Mouse (Mus musculus) heart, embryonic 11.5 days (tissue): ENCODE results near the gene Fam214b. TPM values are rescaled to one million over a fixed set of nuclear protein-coding genes. Genes with fewer than 3 reads are reported as not detected.

Experiments
- ATAC-seq: fragments of 200-750 bp; cut with Nextera tagmentation; replicated peaks from 2 replicates; pipeline ENCODE4 v1.8.0; 2017; ENCODE audit warnings: moderate library complexity; ENCODE audit not compliant: insufficient number of reproducible peaks, low FRiP score, low TSS enrichment
- H3K27ac ChIP-seq: fragments of 300-500 bp; sonication (generic); 2 replicates; pipeline ENCODE4 v1.5.1; 2014; ENCODE audit warnings: mild to moderate bottlenecking, low read depth, low read length
- H3K27me3 ChIP-seq: fragments of 300-500 bp; sonication (generic); 2 replicates; pipeline ENCODE4 v1.6.1; 2014; ENCODE audit warnings: mild to moderate bottlenecking, low read length, mixed read lengths; ENCODE audit not compliant: control insufficient read depth, insufficient read depth
- H3K36me3 ChIP-seq: fragments of 300-500 bp; sonication (generic); 2 replicates; pipeline ENCODE4 v1.6.1; 2014; ENCODE audit warnings: mild to moderate bottlenecking, low read length, moderate library complexity, mixed read lengths; ENCODE audit not compliant: control insufficient read depth, insufficient read depth
- H3K4me1 ChIP-seq: fragments of 300-500 bp; sonication (generic); 2 replicates; pipeline ENCODE4 v1.6.1; 2014; ENCODE audit warnings: low read length; ENCODE audit not compliant: control insufficient read depth, insufficient read depth
- H3K4me2 ChIP-seq: fragments of 300-500 bp; sonication (generic); 2 replicates; pipeline ENCODE4 v1.6.1; 2014; ENCODE audit warnings: mild to moderate bottlenecking, moderate library complexity
- H3K4me3 ChIP-seq: fragments of 300-500 bp; sonication (generic); 2 replicates; pipeline ENCODE4 v1.5.1; 2014; ENCODE audit warnings: low read depth, low read length
- H3K9ac ChIP-seq: fragments of 300-500 bp; sonication (generic); 2 replicates; pipeline ENCODE4 v1.6.1; 2014; ENCODE audit warnings: mild to moderate bottlenecking, low read depth, low read length, moderate library complexity
- H3K9me3 ChIP-seq: fragments of 300-500 bp; sonication (generic); replicated peaks from 2 replicates; pipeline ENCODE4 v1.6.1; 2016; ENCODE audit warnings: low read length; ENCODE audit not compliant: control insufficient read depth
- WGBS: fragments of 180-500 bp; shearing (Covaris S2); extraction: QIAGEN DNeasy Blood & Tissue Kit; methylation state at CpG from one replicate; pipeline ENCODE4 v1.1.7; 2014; ENCODE audit not compliant: insufficient replicate concordance; 5-methylcytosine and 5-hydroxymethylcytosine counted together
- polyA plus RNA-seq: library from polyadenylated mRNA; unstranded; fragments of >200 nt; fragmentation: Nextera tagmentation; extraction: Ambion mirVana; gene quantifications from 2 replicates; pipeline ENCODE4 v1.2.1, GENCODE M21; 2014

The Fam214b gene
- polyA plus RNA-seq, 1 experiment from 2014 or later = 10.8 TPM

GRCm38 (mm10) chr4:43058753-43059654 is 13.0 kb upstream of the Fam214b start, which contains the start of gene Unc13b:
Unc13b (plus strand) TSS chr4:43058953.
- peak; percentile 95 for ATAC-seq
- H3K4me1 ChIP-seq = no peaks in the 10 kb centered on the region; the same call in 1 of the 2 replicates
- peak within 1 kb of the TSS; percentile 73 for H3K27ac ChIP-seq

DNA sequence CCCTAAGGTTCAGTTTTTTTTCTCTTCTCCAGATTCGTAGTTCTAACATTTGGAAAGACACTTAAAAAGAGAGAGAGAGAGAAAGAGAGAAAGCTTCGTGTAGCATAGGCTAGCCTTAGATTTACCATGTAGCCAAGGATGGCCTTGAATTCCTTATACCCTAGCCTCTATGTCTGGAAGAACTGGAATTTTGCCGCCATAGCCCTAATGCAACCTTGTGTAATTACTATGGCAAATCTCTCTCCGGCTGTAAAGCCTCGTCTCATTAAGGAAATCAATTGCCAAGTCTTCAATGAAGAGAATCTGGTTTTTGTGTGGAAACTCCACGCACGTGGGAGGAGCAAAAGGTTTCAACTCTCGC is 12.4 kb upstream of the Fam214b start:
- Histone ChIP-seq H3K4me3 (peak overlapping the region; percentile 72), H3K36me3 (no peaks in the 10 kb centered on the region), H3K9me3 (no peaks in the 10 kb centered on the region), H3K9ac (no peak overlapping the region), H3K4me1 (no peaks in the 10 kb centered on the region; the same call in 1 of the 2 replicates), H3K27ac (no peak overlapping the region), H3K27me3 (no peaks in the 10 kb centered on the region), H3K4me2 (peak overlapping the region; percentile 87)
- no peak for ATAC-seq
- 29% methylated on average over 8 of the region's 8 CpGs for WGBS

More at GRCm38 (mm10) chr4:43058753-43059654, 13.0 kb upstream of the Fam214b start, which contains the start of gene Unc13b:
- no peaks in the 10 kb centered on the region for H3K27me3 ChIP-seq
- H3K4me3 ChIP-seq = peak within 1 kb of the TSS; percentile 72
- H3K9ac ChIP-seq = peak within 1 kb of the TSS; percentile 81
- H3K4me2 ChIP-seq = peak within 1 kb of the TSS; percentile 87
- H3K36me3 ChIP-seq = no peaks in the 10 kb centered on the region
- no peaks in the 10 kb centered on the region for H3K9me3 ChIP-seq
- under 1% methylated on average over 80 of the region's 90 CpGs for WGBS

DNA sequence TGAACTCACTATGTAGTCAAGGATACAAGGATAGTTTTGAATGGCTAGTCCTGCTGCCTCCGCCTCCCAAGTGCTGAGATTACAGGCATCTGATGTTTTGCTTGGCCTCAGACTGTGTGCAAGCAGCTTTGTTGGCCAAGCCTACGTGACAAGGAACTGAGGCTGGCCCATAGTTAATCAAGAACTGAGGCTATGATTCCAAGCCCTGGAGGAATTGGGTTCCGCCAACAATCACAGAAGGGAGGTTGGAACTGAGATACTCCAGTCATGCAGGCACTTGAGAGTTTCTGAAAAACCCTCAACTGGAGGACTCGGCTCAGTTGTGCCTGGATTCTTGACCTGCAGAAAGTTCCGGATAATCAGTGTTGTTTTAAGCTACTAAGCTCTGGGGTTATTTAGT is 11.6 kb upstream of the Fam214b start:
- no peak for ATAC-seq
- H3K4me1 ChIP-seq = no peaks in the 10 kb centered on the region; the same call in 1 of the 2 replicates
- no peak overlapping the region for H3K4me3 ChIP-seq
- no peak overlapping the region for H3K27ac ChIP-seq
- no peaks in the 10 kb centered on the region for H3K9me3 ChIP-seq
- no peak overlapping the region for H3K9ac ChIP-seq
- no peaks in the 10 kb centered on the region for H3K27me3 ChIP-seq
- WGBS = 83% methylated on average over 5 of the region's 5 CpGs
- no peaks in the 10 kb centered on the region for H3K36me3 ChIP-seq
- H3K4me2 ChIP-seq = no peak overlapping the region

- ATAC-seq = no peak
- Histone ChIP-seq H3K4me1 (no peaks in the 10 kb centered on the region), H3K9me3 (no peaks in the 10 kb centered on the region), H3K9ac (no peak overlapping the region), H3K4me2 (no peak overlapping the region), H3K27ac (no peak overlapping the region), H3K4me3 (no peak overlapping the region), H3K27me3 (no peaks in the 10 kb centered on the region), H3K36me3 (no peaks in the 10 kb centered on the region)
- 7% methylated on average over 4 of the region's 4 CpGs for WGBS
Observed at GRCm38 (mm10) chr4:43052627-43053026, 6.6 kb upstream of the Fam214b start.

DNA sequence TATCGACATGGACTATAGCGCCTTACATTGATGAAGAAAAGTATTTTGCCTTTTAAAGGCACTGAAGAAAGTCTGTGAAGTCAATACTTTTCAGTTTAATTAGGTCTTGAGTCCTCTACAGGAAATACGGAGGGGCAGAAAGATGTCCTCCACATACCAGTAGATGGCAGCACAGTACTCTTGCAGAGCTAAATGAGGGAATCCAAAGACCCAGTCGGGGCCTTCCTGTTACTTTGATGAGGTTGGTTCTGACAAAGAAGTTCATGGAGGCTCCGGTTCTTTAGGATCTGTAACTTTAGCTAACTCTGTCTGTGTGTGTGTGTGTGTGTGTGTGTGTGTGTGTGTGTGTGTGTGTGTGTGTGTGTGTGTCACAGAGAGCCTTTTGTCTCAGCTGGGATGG is 1.2 kb upstream of the Fam214b start:
- Histone ChIP-seq H3K9me3 (no peaks in the 10 kb centered on the region), H3K4me2 (0 out of 2 replicates have a peak overlapping the region, but pooled peaks have one; percentile 7), H3K27me3 (no peaks in the 10 kb centered on the region), H3K4me1 (peaks cover 14% of the 10 kb centered on the region), H3K4me3 (no peak overlapping the region), H3K36me3 (no peaks in the 10 kb centered on the region), H3K27ac (no peak overlapping the region), H3K9ac (no peak overlapping the region)
- 8% methylated on average over 5 of the region's 5 CpGs for WGBS
- no peak for ATAC-seq

GRCm38 (mm10) chr4:43046607-43047006 is 587 bp upstream of the Fam214b start:
- Histone ChIP-seq H3K27me3 (no peaks in the 10 kb centered on the region), H3K9ac (no peak overlapping the region), H3K4me1 (peaks cover 14% of the 10 kb centered on the region), H3K9me3 (no peaks in the 10 kb centered on the region), H3K4me2 (no peak overlapping the region; the same call in 1 of the 2 replicates), H3K4me3 (no peak overlapping the region), H3K27ac (no peak overlapping the region), H3K36me3 (no peaks in the 10 kb centered on the region)
- WGBS = 59% methylated on average over 5 of the region's 5 CpGs
- no peak for ATAC-seq

DNA sequence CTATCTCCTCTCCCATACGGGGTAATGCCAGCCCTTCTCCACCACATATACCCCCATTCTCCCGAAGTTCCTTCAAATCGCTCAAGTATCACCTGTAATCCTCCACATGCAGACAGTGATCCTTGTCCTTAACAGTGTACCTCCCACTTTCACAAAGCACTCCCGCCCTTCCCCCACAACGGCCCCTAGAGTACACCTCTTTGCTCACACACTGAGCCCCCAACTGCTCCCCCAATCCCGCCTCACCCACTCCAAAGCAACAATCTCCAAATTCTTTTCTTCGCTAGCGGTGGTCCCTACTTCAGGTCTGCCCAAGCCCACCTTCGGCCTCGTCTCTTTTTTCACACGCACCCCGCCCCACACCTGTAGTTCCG is 748 bp downstream of the Fam214b start:
- 5% methylated on average over 13 of the region's 13 CpGs for WGBS
- peak overlapping the region; percentile 54 for H3K9ac ChIP-seq
- H3K27ac ChIP-seq = 0 out of 2 replicates have a peak overlapping the region, but pooled peaks have one; percentile 50
- peaks cover 14% of the 10 kb centered on the region for H3K4me1 ChIP-seq
- no peaks in the 10 kb centered on the region for H3K36me3 ChIP-seq
- H3K4me2 ChIP-seq = peak overlapping the region; percentile 75
- no peaks in the 10 kb centered on the region for H3K9me3 ChIP-seq
- peak overlapping the region; percentile 56 for H3K4me3 ChIP-seq
- no peak for ATAC-seq
- no peaks in the 10 kb centered on the region for H3K27me3 ChIP-seq

DNA sequence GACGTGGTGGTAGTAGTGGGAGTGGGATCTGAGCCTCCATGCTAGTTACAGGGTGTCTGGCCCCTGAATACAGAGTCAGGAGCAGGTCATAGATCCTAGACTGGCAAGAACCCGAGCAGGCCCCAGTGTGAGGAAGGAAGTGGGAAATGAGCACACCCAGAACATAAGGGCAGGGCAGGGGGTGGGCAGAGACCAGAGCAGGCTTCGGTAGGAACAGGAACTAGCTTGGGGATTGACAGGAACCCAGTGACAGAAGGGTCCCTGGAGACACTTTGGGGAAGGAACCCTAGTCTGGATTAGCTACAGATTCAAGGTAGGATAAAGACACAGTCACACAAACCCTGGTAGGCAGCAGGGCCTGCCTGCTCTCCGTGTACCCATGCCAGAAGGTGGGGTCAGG is 1.3 kb downstream of the Fam214b start:
- peak overlapping the region; percentile 75 for H3K4me2 ChIP-seq
- peaks cover 14% of the 10 kb centered on the region for H3K4me1 ChIP-seq
- 37% methylated on average over 4 of the region's 4 CpGs for WGBS
- H3K9ac ChIP-seq = peak overlapping the region; percentile 54; the same call in 1 of the 2 replicates
- ATAC-seq = no peak
- peak overlapping the region; percentile 56; the same call in 1 of the 2 replicates for H3K4me3 ChIP-seq
- H3K9me3 ChIP-seq = no peaks in the 10 kb centered on the region
- no peaks in the 10 kb centered on the region for H3K27me3 ChIP-seq
- H3K27ac ChIP-seq = peak overlapping the region; percentile 50
- no peaks in the 10 kb centered on the region for H3K36me3 ChIP-seq
